Mouse (Mus musculus): ENCODE data around the gene Rps6kl1. TPM values are rescaled to one million over a fixed set of nuclear protein-coding genes. Genes with fewer than 3 reads are reported as not detected.

Gene Rps6kl1
- polyA plus RNA-seq, 1 experiment: 0.39 TPM

DNA sequence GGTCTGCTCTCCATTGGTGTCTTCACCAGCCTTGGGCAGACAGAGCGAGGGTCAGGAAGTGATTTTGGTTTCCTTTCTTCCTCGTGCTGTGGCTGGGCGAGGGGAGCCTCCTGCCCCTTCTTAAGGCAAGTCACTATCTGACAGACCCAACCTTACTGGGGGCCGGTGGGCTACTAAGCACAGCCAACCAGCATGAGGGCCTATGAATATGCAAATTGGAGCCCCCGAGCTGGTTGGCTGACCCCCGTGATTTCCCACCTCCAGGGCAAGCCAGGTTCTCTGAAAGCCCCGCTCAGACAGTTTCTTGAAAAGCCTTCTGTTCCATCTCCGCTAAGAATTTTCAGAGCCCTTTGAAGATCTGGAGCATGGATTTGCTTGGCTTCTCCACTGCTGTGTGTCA, 44.8 kb downstream of the Rps6kl1 start:
- no peaks in the 10 kb centered on the region for H3K36me3 ChIP-seq (ENCODE audit: control insufficient read depth, insufficient read depth)
- H3K79me2 ChIP-seq (ENCODE audit: control insufficient read depth, insufficient read depth): peaks cover 11% of the 10 kb centered on the region
- no peak for TF ChIP-seq FOSL1 (IDR thresholded peaks at IDR 0.05; ENCODE audit: insufficient read depth, low read length, poor library complexity, severe bottlenecking)
- no peak for TF ChIP-seq CEBPB (IDR thresholded peaks at IDR 0.05; ENCODE audit: low read depth)
- no peak overlapping the region for H3ac ChIP-seq (ENCODE audit: control insufficient read depth, insufficient read length, low read depth)
- H3K27me3 ChIP-seq (ENCODE audit: control insufficient read depth, insufficient read depth, insufficient read length): no peaks in the 10 kb centered on the region
- peaks cover 3% of the 10 kb centered on the region for H3K79me3 ChIP-seq (ENCODE audit: low read depth)
- no peak overlapping the region for H3K4me3 ChIP-seq (ENCODE audit: insufficient read depth, poor library complexity, severe bottlenecking)

DNA sequence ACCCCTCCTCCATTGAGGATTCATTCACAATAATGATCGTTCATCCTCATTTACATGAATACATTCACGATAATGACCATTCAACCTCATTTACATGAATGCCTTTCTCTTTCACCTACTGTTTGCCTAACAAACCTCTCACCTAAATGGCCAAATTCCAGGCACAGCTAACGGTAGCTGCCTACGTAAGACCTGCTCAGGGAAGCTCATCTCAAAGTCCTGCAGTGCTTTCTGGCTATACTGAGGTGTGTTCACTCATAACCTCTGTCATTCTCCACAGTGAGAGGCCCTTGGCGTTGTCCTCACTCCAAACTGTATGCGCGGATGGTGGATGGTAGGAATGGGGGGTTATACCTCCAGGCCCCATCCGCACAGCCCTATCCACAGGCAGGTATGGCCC, 46.3 kb downstream of the Rps6kl1 start:
- no peaks in the 10 kb centered on the region for H3K79me3 ChIP-seq (ENCODE audit: low read depth)
- H3K27me3 ChIP-seq (ENCODE audit: control insufficient read depth, insufficient read depth, insufficient read length): no peaks in the 10 kb centered on the region
- H3K4me3 ChIP-seq (ENCODE audit: insufficient read depth, poor library complexity, severe bottlenecking): no peak overlapping the region
- H3K36me3 ChIP-seq (ENCODE audit: control insufficient read depth, insufficient read depth): no peaks in the 10 kb centered on the region
- no peak for TF ChIP-seq MAX (IDR thresholded peaks at IDR 0.05)
- TF ChIP-seq FOSL1 (IDR thresholded peaks at IDR 0.05; ENCODE audit: insufficient read depth, low read length, poor library complexity, severe bottlenecking): no peak
- TF ChIP-seq MYOG (IDR thresholded peaks at IDR 0.05; ENCODE audit: control insufficient read depth, extremely low read depth, insufficient read length): no peak
- no peak for TF ChIP-seq USF1 (IDR thresholded peaks at IDR 0.05; ENCODE audit: low read depth)
- no peak for TF ChIP-seq CTCF (IDR thresholded peaks at IDR 0.05; ENCODE audit: control insufficient read depth, insufficient read depth, insufficient read length)
- TF ChIP-seq MYOD1 (IDR thresholded peaks at IDR 0.05; ENCODE audit: control insufficient read depth, insufficient read length, low read depth): no peak
- no peak for TF ChIP-seq CEBPB (IDR thresholded peaks at IDR 0.05; ENCODE audit: low read depth)
- H3ac ChIP-seq (ENCODE audit: control insufficient read depth, insufficient read length, low read depth): no peak overlapping the region
- no peaks in the 10 kb centered on the region for H3K79me2 ChIP-seq (ENCODE audit: control insufficient read depth, insufficient read depth)

DNA sequence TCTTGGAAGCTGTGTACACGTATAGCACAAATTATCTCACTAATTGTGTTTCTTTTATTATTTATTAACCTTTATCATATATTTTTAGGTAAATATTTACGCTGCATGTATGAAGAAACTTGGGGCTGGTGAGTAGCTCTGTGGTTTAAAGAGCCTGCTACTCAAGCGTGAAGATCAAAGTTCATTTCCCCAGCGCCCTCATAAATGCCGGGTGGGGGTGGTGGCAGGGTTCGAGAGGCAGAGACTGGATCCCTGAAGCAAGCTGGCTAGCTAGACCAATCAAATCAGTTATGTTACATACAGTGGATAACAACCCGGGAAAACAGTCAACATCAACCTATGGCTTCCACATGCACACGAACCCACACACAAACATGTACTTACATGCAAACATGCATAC, 48.0 kb downstream of the Rps6kl1 start:
- TF ChIP-seq USF1 (IDR thresholded peaks at IDR 0.05; ENCODE audit: low read depth) (no peak), MAX (IDR thresholded peaks at IDR 0.05) (no peak), FOSL1 (IDR thresholded peaks at IDR 0.05; ENCODE audit: insufficient read depth, low read length, poor library complexity, severe bottlenecking) (no peak), MYOD1 (IDR thresholded peaks at IDR 0.05; ENCODE audit: control insufficient read depth, insufficient read length, low read depth) (no peak), MYOG (IDR thresholded peaks at IDR 0.05; ENCODE audit: control insufficient read depth, extremely low read depth, insufficient read length) (no peak), CEBPB (IDR thresholded peaks at IDR 0.05; ENCODE audit: low read depth) (no peak), CTCF (IDR thresholded peaks at IDR 0.05; ENCODE audit: control insufficient read depth, insufficient read depth, insufficient read length) (no peak)
- no peaks in the 10 kb centered on the region for H3K36me3 ChIP-seq (ENCODE audit: control insufficient read depth, insufficient read depth)
- no peaks in the 10 kb centered on the region for H3K27me3 ChIP-seq (ENCODE audit: control insufficient read depth, insufficient read depth, insufficient read length)
- H3ac ChIP-seq (ENCODE audit: control insufficient read depth, insufficient read length, low read depth): no peak overlapping the region
- no peak overlapping the region for H3K4me3 ChIP-seq (ENCODE audit: insufficient read depth, poor library complexity, severe bottlenecking)
- no peaks in the 10 kb centered on the region for H3K79me2 ChIP-seq (ENCODE audit: control insufficient read depth, insufficient read depth)
- H3K79me3 ChIP-seq (ENCODE audit: low read depth): no peaks in the 10 kb centered on the region

DNA sequence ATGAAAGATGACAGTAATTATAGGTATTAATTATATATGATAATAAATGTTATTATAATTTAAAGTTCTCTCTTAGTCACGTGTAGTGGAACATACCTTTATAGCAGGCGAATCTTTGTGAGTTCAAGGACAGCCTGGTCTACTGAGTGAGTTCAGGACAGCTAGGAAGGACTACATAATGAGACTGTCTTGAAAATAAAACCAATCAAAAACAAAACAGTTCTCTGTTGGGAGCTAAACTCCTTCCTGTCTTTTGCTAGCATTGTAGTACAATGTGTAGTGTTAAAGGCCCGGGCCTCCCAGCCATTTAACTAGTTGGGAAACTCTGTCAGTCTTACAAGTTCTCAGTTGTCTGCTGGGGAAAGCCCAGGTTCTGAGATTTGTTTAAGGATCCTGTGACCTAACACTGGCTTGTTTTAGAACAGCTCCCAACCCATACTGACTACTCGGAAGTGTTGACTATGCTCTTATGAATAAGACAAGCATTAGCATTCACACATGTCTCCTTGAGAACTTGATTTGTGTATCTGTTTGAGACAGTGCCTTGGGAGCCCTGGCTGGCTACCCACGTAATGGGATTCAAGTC, 49.5 kb downstream of the Rps6kl1 start:
- Histone ChIP-seq H3K4me3 (ENCODE audit: insufficient read depth, poor library complexity, severe bottlenecking) (no peak overlapping the region), H3K79me2 (ENCODE audit: control insufficient read depth, insufficient read depth) (no peaks in the 10 kb centered on the region), H3K27me3 (ENCODE audit: control insufficient read depth, insufficient read depth, insufficient read length) (no peaks in the 10 kb centered on the region), H3K36me3 (ENCODE audit: control insufficient read depth, insufficient read depth) (no peaks in the 10 kb centered on the region), H3ac (ENCODE audit: control insufficient read depth, insufficient read length, low read depth) (no peak overlapping the region), H3K79me3 (ENCODE audit: low read depth) (no peaks in the 10 kb centered on the region)
- no peak for TF ChIP-seq USF1 (IDR thresholded peaks at IDR 0.05; ENCODE audit: low read depth)
- no peak for TF ChIP-seq MYOD1 (IDR thresholded peaks at IDR 0.05; ENCODE audit: control insufficient read depth, insufficient read length, low read depth)
- no peak for TF ChIP-seq CTCF (IDR thresholded peaks at IDR 0.05; ENCODE audit: control insufficient read depth, insufficient read depth, insufficient read length)
- no peak for TF ChIP-seq MAX (IDR thresholded peaks at IDR 0.05)
- TF ChIP-seq FOSL1 (IDR thresholded peaks at IDR 0.05; ENCODE audit: insufficient read depth, low read length, poor library complexity, severe bottlenecking): no peak
- TF ChIP-seq MYOG (IDR thresholded peaks at IDR 0.05; ENCODE audit: control insufficient read depth, extremely low read depth, insufficient read length): no peak
- TF ChIP-seq CEBPB (IDR thresholded peaks at IDR 0.05; ENCODE audit: low read depth): no peak

DNA sequence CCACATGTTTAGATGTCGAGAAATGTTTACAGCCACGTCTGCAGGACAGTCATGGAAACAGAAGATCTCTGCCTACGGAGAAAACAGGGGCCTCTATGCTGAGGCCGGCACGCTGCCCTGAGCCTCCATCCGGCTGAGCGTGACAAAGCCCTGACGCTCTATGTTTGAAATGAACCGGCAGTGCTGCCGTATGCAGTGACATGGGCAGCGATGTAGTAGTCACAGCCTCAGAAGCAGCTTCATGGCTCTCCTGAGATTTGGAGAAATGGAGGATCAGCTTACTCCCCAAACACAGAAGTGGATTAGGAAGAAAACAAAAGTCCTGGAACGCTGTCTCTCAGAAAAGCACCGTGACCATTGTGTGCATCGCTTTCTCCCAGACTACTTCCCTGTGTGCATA, 50.1 kb downstream of the Rps6kl1 start:
- Histone ChIP-seq H3K79me3 (ENCODE audit: low read depth) (no peaks in the 10 kb centered on the region), H3ac (ENCODE audit: control insufficient read depth, insufficient read length, low read depth) (no peak overlapping the region), H3K4me3 (ENCODE audit: insufficient read depth, poor library complexity, severe bottlenecking) (no peak overlapping the region), H3K36me3 (ENCODE audit: control insufficient read depth, insufficient read depth) (no peaks in the 10 kb centered on the region), H3K27me3 (ENCODE audit: control insufficient read depth, insufficient read depth, insufficient read length) (no peaks in the 10 kb centered on the region), H3K79me2 (ENCODE audit: control insufficient read depth, insufficient read depth) (no peaks in the 10 kb centered on the region)
- TF ChIP-seq CTCF (IDR thresholded peaks at IDR 0.05; ENCODE audit: control insufficient read depth, insufficient read depth, insufficient read length) (no peak), CEBPB (IDR thresholded peaks at IDR 0.05; ENCODE audit: low read depth) (no peak), MYOD1 (IDR thresholded peaks at IDR 0.05; ENCODE audit: control insufficient read depth, insufficient read length, low read depth) (no peak), FOSL1 (IDR thresholded peaks at IDR 0.05; ENCODE audit: insufficient read depth, low read length, poor library complexity, severe bottlenecking) (no peak), MYOG (IDR thresholded peaks at IDR 0.05; ENCODE audit: control insufficient read depth, extremely low read depth, insufficient read length) (no peak), MAX (IDR thresholded peaks at IDR 0.05) (no peak), USF1 (IDR thresholded peaks at IDR 0.05; ENCODE audit: low read depth) (no peak)

DNA sequence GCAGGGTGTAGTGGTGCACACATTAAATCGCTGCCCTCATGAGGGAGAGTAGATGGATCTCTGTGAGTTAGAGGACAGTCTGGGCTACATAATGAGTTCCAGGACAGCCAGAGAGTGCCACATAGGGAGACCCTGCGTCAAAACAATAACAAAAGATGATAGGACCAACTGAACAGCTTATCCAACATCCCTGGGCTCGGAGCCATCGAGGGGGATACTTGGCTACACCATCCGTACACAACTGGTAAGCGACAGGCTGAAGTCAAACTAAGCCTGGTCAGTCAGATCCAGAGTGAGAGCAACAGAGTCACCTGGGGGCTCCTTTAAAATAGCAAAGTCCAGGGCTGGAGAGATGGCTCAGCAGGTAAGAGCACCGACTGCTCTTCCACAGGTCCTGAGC, 55.2 kb downstream of the Rps6kl1 start:
- H3K79me2 ChIP-seq (ENCODE audit: control insufficient read depth, insufficient read depth): no peaks in the 10 kb centered on the region
- no peak overlapping the region for H3ac ChIP-seq (ENCODE audit: control insufficient read depth, insufficient read length, low read depth)
- H3K27me3 ChIP-seq (ENCODE audit: control insufficient read depth, insufficient read depth, insufficient read length): no peaks in the 10 kb centered on the region
- H3K36me3 ChIP-seq (ENCODE audit: control insufficient read depth, insufficient read depth): no peaks in the 10 kb centered on the region
- TF ChIP-seq MYOG (IDR thresholded peaks at IDR 0.05; ENCODE audit: control insufficient read depth, extremely low read depth, insufficient read length) (no peak), MYOD1 (IDR thresholded peaks at IDR 0.05; ENCODE audit: control insufficient read depth, insufficient read length, low read depth) (no peak), CEBPB (IDR thresholded peaks at IDR 0.05; ENCODE audit: low read depth) (no peak), USF1 (IDR thresholded peaks at IDR 0.05; ENCODE audit: low read depth) (no peak), MAX (IDR thresholded peaks at IDR 0.05) (no peak), CTCF (IDR thresholded peaks at IDR 0.05; ENCODE audit: control insufficient read depth, insufficient read depth, insufficient read length) (no peak), FOSL1 (IDR thresholded peaks at IDR 0.05; ENCODE audit: insufficient read depth, low read length, poor library complexity, severe bottlenecking) (no peak)
- no peak overlapping the region for H3K4me3 ChIP-seq (ENCODE audit: insufficient read depth, poor library complexity, severe bottlenecking)
- no peaks in the 10 kb centered on the region for H3K79me3 ChIP-seq (ENCODE audit: low read depth)

Measured in C2C12 (cell line).